Mouse (Mus musculus) lung, postnatal 0 days (tissue): ENCODE data around the gene Fyb. TPM values are rescaled to one million over a fixed set of nuclear protein-coding genes. Genes with fewer than 3 reads are reported as not detected.
"Not testable (repeated sequence)": the region's sequence is repeated elsewhere in the genome, so short reads cannot be mapped to it uniquely, and the experiment has no call there.

ENCODE experiments used
- ATAC-seq: fragments of 200-750 bp; cut with Nextera tagmentation; 2 replicates; pipeline ENCODE4 v1.8.0; 2017; ENCODE audit warnings: moderate library complexity
- DNase-seq: peaks from one replicate; pipeline ENCODE4 v3.0.0-alpha.2; 2016; ENCODE audit warnings: low spot score
- H3K27ac ChIP-seq: fragments of 300-500 bp; sonication (generic); 2 replicates; pipeline ENCODE4 v1.5.1; 2014; ENCODE audit warnings: antibody characterized with exemption, mild to moderate bottlenecking, low read length, mixed read lengths
- H3K27me3 ChIP-seq: fragments of 300-500 bp; sonication (generic); replicated peaks from 2 replicates; pipeline ENCODE4 v1.6.1; 2014; ENCODE audit warnings: low read length, mixed read lengths; ENCODE audit not compliant: insufficient read depth
- H3K36me3 ChIP-seq: fragments of 300-500 bp; sonication (generic); 2 replicates; pipeline ENCODE4 v1.6.1; 2014; ENCODE audit warnings: low read length, mixed read lengths; ENCODE audit not compliant: insufficient read depth
- H3K4me1 ChIP-seq: fragments of 300-500 bp; sonication (generic); 2 replicates; pipeline ENCODE4 v1.6.1; 2014; ENCODE audit warnings: antibody characterized with exemption, low read depth, low read length, mixed read lengths; ENCODE audit not compliant: insufficient read depth
- H3K4me2 ChIP-seq: fragments of 300-500 bp; sonication (generic); replicated peaks from 2 replicates; pipeline ENCODE4 v1.6.1; 2014; ENCODE audit warnings: low read depth, mild to moderate bottlenecking, low read length, moderate library complexity, mixed read lengths
- H3K4me3 ChIP-seq: fragments of 300-500 bp; sonication (generic); 2 replicates; pipeline ENCODE4 v1.5.1; 2014; ENCODE audit warnings: low read depth, low read length
- H3K9ac ChIP-seq: fragments of 300-500 bp; sonication (generic); replicated peaks from 2 replicates; pipeline ENCODE4 v1.6.1; 2014; ENCODE audit warnings: low read depth, mild to moderate bottlenecking
- H3K9me3 ChIP-seq: fragments of 300-500 bp; sonication (generic); 2 replicates; pipeline ENCODE4 v1.6.1; 2016; ENCODE audit warnings: low read length, mixed read lengths
- CTCF ChIP-seq: IDR thresholded peaks from 2 replicates; pipeline ENCODE4 v1.5.1; 2016; ENCODE audit warnings: antibody characterized with exemption, mild to moderate bottlenecking
- EP300 ChIP-seq: IDR thresholded peaks from 2 replicates; pipeline ENCODE4 v1.6.1; 2016; ENCODE audit warnings: antibody characterized with exemption, mild to moderate bottlenecking, control low read depth
- WGBS: fragments of 180-500 bp; shearing (Covaris S2); extraction: QIAGEN DNeasy Blood & Tissue Kit; methylation state at CpG from one replicate; pipeline ENCODE4 v1.1.7; 2014; 5-methylcytosine and 5-hydroxymethylcytosine counted together
- polyA plus RNA-seq: library from polyadenylated mRNA; unstranded; fragments of >200 nt; fragmentation: Nextera tagmentation; extraction: Ambion mirVana; gene quantifications from 2 replicates; pipeline ENCODE4 v1.2.1, GENCODE M21; 2015

Gene Fyb
- polyA plus RNA-seq, 1 experiment from 2014 or later, result 7.5 TPM

- WGBS, result 35% methylated on average over 5 of the region's 5 CpGs
- no peak overlapping the region for H3K9ac ChIP-seq
- no peaks in the 10 kb centered on the region for H3K27me3 ChIP-seq
- H3K27ac ChIP-seq, result no peak overlapping the region
- no peaks in the 10 kb centered on the region for H3K36me3 ChIP-seq
- ATAC-seq, result no peak
- no peaks in the 10 kb centered on the region for H3K4me1 ChIP-seq
- DNase-seq, result peak; percentile 36
- no peak overlapping the region for H3K4me2 ChIP-seq
- TF ChIP-seq EP300 (no peak), CTCF (no peak)
- H3K9me3 ChIP-seq, result no peaks in the 10 kb centered on the region
- H3K4me3 ChIP-seq, result no peak overlapping the region
Observed at GRCm38 (mm10) chr15:6574283-6574960, 51.8 kb downstream of the Fyb start.

DNA sequence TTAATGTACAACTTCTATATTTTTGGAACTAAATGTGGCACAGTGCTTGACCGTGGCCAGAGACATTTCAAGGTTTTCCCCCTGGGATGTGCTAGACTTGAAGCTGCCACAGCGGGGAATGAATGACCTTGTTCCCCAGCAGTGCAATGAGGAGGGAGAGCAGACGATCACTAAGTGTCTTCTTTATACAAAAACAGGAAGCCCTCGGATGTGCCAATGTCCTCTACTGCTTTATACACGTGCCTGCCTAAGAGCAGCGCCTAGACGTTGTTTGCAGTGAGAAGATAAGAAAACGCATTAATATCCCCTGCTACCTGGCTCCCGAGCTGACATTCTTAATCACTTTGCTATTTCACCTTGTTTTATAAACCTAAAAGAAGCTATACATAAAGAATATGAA is 55.3 kb downstream of the Fyb start:
- no peak for ATAC-seq
- H3K27me3 ChIP-seq, result no peaks in the 10 kb centered on the region
- H3K9me3 ChIP-seq, result no peaks in the 10 kb centered on the region
- H3K4me1 ChIP-seq, result no peaks in the 10 kb centered on the region
- TF ChIP-seq EP300 (no peak), CTCF (no peak)
- H3K4me3 ChIP-seq, result no peak overlapping the region
- H3K27ac ChIP-seq, result no peak overlapping the region
- H3K36me3 ChIP-seq, result no peaks in the 10 kb centered on the region
- 27% methylated on average over 9 of the region's 9 CpGs for WGBS
- H3K4me2 ChIP-seq, result no peak overlapping the region
- DNase-seq, result peak; percentile 55
- H3K9ac ChIP-seq, result no peak overlapping the region

DNA sequence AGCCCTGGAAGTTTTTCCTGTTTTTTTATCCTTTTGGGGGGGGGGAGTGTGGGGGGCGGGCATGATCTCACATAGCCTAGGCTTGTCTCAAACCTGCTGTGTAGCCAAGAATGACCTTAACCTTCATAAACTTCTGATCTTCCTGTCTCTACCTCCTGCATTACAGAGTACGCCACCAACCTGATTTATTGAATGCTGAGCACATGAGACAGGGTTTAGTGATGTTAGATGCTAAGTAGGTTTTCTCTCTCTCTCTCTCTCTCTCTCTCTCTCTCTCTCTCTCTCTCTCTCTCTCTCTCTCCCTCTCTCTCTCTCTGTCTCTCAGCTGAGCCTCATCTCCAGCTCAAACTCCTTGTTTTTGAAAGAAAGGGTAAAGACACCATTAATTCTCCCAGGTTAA is 56.0 kb downstream of the Fyb start:
- peak overlapping the region; percentile 27; the same call in 1 of the 2 replicates for H3K4me3 ChIP-seq
- no peak for TF ChIP-seq CTCF
- no peak for TF ChIP-seq EP300
- 61% methylated on average over 2 of the region's 2 CpGs for WGBS
- H3K36me3 ChIP-seq, result no peaks in the 10 kb centered on the region
- no peak overlapping the region for H3K27ac ChIP-seq
- H3K4me2 ChIP-seq, result peak overlapping the region; percentile 50; the same call in 1 of the 2 replicates
- ATAC-seq (no peak), DNase-seq (no peak)
- no peaks in the 10 kb centered on the region for H3K9me3 ChIP-seq
- no peaks in the 10 kb centered on the region for H3K4me1 ChIP-seq
- H3K27me3 ChIP-seq, result no peaks in the 10 kb centered on the region
- H3K9ac ChIP-seq, result no peak overlapping the region

- Histone ChIP-seq H3K9me3 (no peaks in the 10 kb centered on the region), H3K4me2 (peak overlapping the region; percentile 50), H3K4me3 (peak overlapping the region; percentile 27), H3K27ac (peak overlapping the region; percentile 16; the same call in 1 of the 2 replicates), H3K36me3 (no peaks in the 10 kb centered on the region), H3K27me3 (no peaks in the 10 kb centered on the region), H3K9ac (no peak overlapping the region), H3K4me1 (no peaks in the 10 kb centered on the region)
- no peak for TF ChIP-seq EP300
- TF ChIP-seq CTCF, result no peak
- ATAC-seq, result peak; percentile 35; the same call in 1 of the 2 replicates
- 24% methylated on average over 15 of the region's 15 CpGs for WGBS
- peak; percentile 43 for DNase-seq
Observed at GRCm38 (mm10) chr15:6579194-6579768, 56.6 kb downstream of the Fyb start.

DNA sequence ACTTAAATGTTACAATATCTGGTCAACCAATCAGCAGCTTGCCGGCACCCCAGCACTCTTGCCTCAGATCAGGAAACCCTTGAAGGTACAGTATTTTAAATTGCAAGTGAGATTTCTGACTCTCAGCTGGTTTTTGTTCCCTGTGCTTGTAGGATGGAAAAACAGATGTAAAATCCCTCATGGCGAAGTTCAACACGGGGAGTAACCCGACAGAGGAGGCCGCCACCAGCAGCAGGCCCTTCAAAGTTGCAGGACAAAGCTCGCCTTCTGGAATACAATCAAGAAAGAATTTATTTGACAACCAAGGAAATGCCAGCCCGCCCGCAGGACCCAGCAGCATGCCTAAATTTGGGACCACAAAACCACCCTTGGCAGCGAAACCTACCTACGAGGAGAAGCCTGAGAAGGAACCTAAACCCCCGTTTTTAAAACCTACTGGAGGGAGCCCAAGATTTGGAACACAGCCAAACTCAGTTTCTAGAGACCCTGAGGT is 57.2 kb downstream of the Fyb start:
- H3K4me3 ChIP-seq, result peak overlapping the region; percentile 27
- H3K9ac ChIP-seq, result no peak overlapping the region
- no peaks in the 10 kb centered on the region for H3K4me1 ChIP-seq
- peak overlapping the region; percentile 50 for H3K4me2 ChIP-seq
- TF ChIP-seq CTCF (no peak), EP300 (no peak)
- H3K27me3 ChIP-seq, result no peaks in the 10 kb centered on the region
- H3K36me3 ChIP-seq, result no peaks in the 10 kb centered on the region
- ATAC-seq (peak; percentile 43), DNase-seq (peak; percentile 60)
- H3K27ac ChIP-seq, result peak overlapping the region; percentile 16; the same call in 1 of the 2 replicates
- H3K9me3 ChIP-seq, result no peaks in the 10 kb centered on the region
- 67% methylated on average over 11 of the region's 11 CpGs for WGBS

DNA sequence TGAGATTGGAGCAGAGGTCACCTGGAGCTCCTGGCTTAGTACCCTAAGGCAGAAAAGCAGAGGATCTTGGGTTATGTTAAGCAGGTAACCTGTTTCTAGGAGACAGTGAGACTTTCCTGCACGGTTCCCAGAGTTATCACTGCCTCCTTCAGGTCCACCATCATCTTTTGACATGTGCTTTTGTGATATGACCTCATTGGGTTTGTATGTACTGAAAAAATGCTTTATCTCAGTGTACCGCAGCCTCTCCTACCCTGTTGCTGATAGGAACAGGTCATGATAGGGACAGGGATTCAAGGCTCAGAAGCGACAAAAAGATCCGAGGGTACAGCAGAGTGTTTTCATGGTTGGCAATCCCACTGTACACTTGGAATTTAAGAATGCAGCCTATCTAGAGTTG is 62.0 kb downstream of the Fyb start:
- H3K36me3 ChIP-seq, result no peaks in the 10 kb centered on the region
- H3K4me2 ChIP-seq, result no peak overlapping the region
- H3K4me1 ChIP-seq, result no peaks in the 10 kb centered on the region
- ATAC-seq (no peak), DNase-seq (no peak)
- H3K27me3 ChIP-seq, result no peaks in the 10 kb centered on the region
- no peak overlapping the region for H3K9ac ChIP-seq
- 76% methylated on average over 4 of the region's 4 CpGs for WGBS
- no peaks in the 10 kb centered on the region for H3K9me3 ChIP-seq
- H3K4me3 ChIP-seq, result no peak overlapping the region
- no peak overlapping the region for H3K27ac ChIP-seq
- TF ChIP-seq EP300 (no peak), CTCF (no peak)

GRCm38 (mm10) chr15:6586351-6586750 is 63.7 kb downstream of the Fyb start:
- not testable (repeated sequence) for H3K9me3 ChIP-seq, ATAC-seq, H3K4me1 ChIP-seq, H3K27ac ChIP-seq, DNase-seq, H3K4me2 ChIP-seq, H3K27me3 ChIP-seq, H3K36me3 ChIP-seq, H3K4me3 ChIP-seq, H3K9ac ChIP-seq
- WGBS, result 84% methylated on average over 7 of the region's 7 CpGs
